Mouse (Mus musculus): Measurements from ENCODE around the gene Efnb2.

DNA sequence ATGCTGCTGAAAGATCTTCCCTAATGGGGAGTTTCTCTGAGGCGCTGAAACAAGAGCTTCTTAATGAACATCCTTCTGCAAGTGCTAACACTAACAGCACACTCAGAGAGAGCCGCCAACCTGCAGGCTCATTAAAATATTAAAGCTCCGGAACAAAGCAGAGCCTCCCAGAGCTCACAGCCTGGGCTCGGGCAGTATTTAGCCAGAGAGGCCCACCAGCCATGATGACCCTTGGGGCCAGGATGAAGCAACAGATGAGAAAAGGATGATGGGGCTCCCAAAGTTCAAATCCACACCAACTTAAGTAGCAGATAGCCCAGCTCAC, 20.8 kb downstream of the Efnb2 start:
- TF ChIP-seq CTCF (IDR thresholded peaks at IDR 0.05; ENCODE audit: insufficient read depth, low read length) (no peak), POLR2A (IDR thresholded peaks at IDR 0.05; ENCODE audit: borderline replicate concordance, extremely low read depth, low read depth, low read length) (no peak)

Data from lung, adult 2 months (tissue).